Mouse (Mus musculus): ENCODE measurements around the gene Cdc42.
A peak's percentile ranks its signal among the peaks of the same experiment; 100 is the strongest.

Cdc42 gene

DNA sequence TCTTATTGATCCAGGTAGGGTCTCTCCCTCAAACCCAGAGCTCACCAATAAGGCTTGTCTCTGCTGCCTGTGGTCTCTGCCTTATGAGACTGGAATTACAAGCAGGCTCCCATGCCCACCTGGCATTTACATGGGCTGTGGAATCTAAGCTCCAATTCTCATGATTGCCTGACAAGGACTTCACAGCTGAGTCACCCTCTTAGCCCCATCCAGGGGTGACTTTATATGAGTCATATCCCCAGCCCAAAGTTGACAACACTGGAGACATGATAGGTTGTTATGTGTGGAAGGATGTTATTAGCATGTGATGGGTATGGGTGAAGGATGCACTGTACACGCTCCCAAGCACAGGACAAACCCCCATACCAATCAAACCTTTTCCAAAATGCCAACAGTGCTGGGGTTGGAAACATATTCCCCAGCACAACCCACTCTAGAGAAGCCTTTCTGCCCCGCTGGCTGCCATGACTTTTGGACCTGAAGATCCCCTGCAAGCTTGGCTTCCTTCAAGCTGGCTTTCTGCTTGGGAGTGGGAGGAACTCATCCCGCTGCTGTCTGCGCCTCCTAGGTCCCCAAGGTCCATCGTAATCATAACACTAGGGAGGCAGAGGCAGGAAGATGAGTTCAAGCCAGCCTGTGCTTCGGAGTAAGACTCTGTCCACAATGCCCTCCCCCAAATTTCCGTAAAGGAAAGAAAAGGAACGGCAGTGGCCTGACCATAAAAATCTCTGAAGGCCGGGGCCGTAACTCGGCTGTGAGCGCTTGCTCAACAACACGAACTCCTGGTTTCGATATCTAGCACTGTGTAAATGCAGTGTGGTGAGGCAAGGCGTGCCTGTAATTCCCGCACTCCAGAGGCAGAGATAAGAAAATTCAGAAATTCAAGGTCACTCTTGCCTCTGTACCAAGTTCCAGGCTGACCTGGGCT, 14.3 kb upstream of the Cdc42 start:
- DNase-seq (ENCODE audit: low spot score), result no peak

- no peak for DNase-seq (ENCODE audit: low spot score)
Observed at GRCm38 (mm10) chr4:137369954-137370750, 12.6 kb upstream of the Cdc42 start.

GRCm38 (mm10) chr4:137368198-137368597, 10.7 kb upstream of the Cdc42 start:
- no peak for DNase-seq (ENCODE audit: low spot score)

- peak; percentile 38 for DNase-seq (ENCODE audit: low spot score)
Observed at GRCm38 (mm10) chr4:137367275-137368088, 10.0 kb upstream of the Cdc42 start.

GRCm38 (mm10) chr4:137366097-137366496, 8.6 kb upstream of the Cdc42 start:
- DNase-seq (ENCODE audit: low spot score), result no peak

DNA sequence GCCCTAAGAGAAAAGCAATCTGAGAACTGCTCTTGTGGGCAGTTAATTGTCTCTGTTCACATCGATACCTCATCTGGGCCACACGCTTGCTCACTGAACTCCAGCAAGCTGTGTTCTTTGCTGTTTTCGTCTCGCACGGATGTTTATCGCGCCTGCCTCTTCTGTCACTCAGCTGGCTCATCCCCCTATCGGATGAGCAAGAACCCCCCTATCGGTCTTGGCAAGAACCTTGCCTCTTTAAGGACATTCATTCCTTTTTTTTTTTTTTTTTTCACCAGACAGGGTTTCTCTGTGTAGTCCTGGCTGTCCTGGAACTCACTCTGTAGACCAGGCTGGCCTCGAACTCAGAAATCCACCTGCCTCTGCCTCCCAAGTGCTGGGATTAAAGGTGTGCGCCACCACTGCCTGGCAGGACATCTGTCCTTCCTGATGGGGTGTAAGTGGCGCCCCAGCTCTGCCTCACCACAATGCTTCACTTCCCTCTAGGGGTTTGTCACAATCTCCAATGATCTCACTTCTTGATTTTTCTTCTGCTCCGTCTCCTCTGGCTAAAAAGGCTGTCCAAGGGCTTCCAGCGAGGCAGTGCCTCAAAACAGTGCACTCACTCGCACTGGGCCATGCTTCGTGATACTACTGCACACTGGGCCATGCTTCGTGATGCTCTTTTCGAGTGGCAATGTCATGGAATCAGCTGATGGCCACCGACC, 8.0 kb upstream of the Cdc42 start:
- DNase-seq (ENCODE audit: low spot score), result no peak

- DNase-seq (ENCODE audit: low spot score), result no peak
Observed at GRCm38 (mm10) chr4:137364826-137365225, 7.3 kb upstream of the Cdc42 start.

DNA sequence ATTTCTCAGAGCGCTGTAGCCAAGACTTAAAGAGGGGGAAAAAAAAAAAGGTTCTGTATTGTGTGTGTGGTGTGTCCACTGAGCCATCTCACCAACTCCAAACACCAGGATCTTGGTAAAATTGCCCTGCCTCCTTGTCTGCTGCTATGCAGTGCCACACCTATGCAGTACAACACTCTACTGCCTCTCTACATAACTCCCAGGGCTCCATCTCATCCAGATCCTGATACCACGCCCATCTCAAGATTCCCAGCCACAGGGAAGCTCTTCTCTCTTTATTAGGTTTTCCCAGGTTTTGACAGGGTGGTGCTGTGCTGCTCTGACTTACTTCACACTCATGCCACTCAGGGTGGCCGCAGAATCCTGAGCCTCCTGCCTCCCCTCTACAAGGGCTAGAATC, 3.5 kb upstream of the Cdc42 start:
- no peak for DNase-seq (ENCODE audit: low spot score)

GRCm38 (mm10) chr4:137358291-137359002, 927 bp upstream of the Cdc42 start:
- no peak for DNase-seq (ENCODE audit: low spot score)

DNA sequence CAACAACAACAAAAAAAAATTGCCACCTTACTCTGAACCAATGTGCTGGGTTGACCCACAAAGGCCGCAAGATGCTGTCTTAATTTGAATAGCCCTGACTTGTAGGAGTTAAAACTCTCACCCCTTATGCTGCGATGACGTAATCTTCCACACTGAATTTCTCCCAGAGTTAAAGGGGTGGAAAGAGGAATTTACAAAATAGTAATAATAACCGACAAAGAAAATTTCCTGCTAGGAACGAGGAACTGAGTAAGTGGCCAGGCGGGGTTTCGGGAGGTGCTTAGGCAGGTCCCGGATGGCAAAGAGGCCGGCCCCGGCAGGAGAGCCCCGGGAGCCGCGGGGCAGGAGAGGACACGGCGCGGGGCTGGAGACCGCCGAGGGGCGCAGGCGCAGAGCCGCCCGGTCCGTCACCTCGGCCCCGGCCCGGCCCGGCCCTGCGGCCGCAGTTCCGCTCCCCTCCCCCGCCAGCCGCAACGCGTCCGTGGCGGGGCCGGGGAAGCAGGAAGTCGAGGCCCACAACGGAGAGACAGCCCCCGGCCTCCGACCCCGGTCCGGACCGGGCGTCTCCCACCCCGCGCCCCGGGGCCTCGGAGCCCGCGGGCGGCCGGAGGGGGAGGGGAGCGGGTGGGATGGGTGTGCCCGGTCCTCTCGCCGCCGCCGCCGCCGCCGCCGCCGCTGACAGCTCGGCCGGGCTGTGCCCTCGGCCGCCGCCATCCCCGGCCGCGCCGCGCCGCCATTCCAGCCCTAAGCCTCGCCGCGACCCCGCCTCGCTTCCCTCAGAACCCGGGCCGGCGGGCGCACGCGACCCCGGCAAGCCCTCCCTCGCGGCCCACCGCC, 628 bp downstream of the Cdc42 start:
- peak; percentile 46 for DNase-seq (ENCODE audit: low spot score)

- DNase-seq (ENCODE audit: low spot score), result no peak
Observed at GRCm38 (mm10) chr4:137350627-137351026, 6.9 kb downstream of the Cdc42 start.

GRCm38 (mm10) chr4:137345790-137346189, 11.7 kb downstream of the Cdc42 start:
- DNase-seq (ENCODE audit: low spot score), result no peak

DNA sequence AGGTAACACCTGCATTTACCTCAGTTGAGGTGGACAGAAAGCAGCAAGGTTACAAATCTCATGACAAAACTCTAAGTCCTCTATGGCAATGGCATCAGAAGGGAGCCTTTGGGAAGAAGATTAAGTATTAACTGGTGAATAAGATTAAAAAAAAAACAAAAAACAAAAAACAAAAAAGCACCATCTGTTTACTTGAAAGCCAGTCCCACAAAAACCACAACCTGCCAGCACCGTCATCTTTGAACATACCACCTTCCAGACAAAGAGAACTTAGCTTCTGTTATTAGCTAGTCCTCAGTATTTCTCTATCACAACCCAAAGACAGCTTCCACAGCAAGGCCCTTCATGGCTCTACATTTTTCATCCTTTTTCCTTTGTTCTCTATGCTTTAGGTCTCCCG, 12.4 kb downstream of the Cdc42 start:
- no peak for DNase-seq (ENCODE audit: low spot score)

DNA sequence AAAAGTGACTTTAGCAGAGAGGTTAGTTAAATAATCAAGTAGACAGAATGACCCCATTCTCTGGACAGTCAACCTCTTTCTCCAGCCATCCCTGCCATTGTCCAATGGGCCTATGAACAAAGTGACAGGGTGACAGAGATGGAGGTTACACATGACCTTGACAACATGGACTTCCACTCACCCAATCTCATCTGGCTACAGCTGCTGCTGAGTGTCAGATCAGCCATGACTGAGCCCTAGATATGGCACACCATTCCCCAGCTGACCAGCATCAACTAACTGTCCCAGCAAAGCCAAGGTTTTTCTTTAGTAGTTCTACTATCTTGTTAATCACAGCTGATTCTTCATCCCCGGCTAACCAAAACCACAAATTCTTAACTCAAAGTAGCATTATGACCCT, 14.7 kb downstream of the Cdc42 start:
- no peak for DNase-seq (ENCODE audit: low spot score)

- DNase-seq (ENCODE audit: low spot score), result no peak
Observed at GRCm38 (mm10) chr4:137339415-137339814, 18.1 kb downstream of the Cdc42 start.

DNA sequence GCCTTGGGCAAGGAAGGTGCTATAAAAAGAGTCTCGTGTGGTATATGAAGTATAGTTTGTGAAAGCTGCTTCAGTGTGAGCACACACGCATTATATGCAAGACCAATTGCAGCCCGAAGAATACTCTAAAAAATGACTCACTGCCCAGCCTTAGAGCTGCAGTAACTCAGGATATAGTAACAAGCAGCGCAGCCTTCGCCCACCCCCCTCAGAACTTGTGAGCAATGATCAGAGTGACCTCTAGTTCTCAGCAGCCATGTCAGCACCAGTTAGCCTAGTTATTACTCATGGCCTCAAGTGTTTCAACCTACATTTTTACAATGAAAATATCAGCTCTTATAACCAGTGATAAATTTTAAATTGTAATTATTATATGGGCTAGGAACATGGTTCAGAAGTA, 21.1 kb downstream of the Cdc42 start:
- DNase-seq (ENCODE audit: low spot score), result no peak

- no peak for DNase-seq (ENCODE audit: low spot score)
Observed at GRCm38 (mm10) chr4:137332051-137332450, 25.5 kb downstream of the Cdc42 start.

DNA sequence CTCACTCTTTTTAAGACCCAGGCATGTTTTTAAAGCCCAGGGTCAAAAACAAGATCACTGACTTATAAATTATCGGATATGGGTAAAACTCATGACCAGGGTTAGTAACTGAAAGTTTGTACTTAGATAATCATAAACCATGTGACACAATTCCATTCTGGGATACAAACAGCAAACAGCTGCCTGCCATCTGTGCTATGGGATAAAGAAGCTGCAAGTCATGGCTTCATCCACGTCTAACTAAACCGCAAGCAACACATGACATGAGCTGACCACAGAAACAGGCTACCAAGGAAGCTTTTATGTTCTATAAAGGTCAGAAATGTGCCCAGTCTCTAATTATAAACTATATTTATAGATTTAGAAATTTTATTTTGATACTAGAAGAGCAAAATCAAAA, 31.0 kb downstream of the Cdc42 start:
- no peak for DNase-seq (ENCODE audit: low spot score)

GRCm38 (mm10) chr4:137324926-137325325, 32.6 kb downstream of the Cdc42 start:
- DNase-seq (ENCODE audit: low spot score), result no peak
